In the genomic region with DNA sequence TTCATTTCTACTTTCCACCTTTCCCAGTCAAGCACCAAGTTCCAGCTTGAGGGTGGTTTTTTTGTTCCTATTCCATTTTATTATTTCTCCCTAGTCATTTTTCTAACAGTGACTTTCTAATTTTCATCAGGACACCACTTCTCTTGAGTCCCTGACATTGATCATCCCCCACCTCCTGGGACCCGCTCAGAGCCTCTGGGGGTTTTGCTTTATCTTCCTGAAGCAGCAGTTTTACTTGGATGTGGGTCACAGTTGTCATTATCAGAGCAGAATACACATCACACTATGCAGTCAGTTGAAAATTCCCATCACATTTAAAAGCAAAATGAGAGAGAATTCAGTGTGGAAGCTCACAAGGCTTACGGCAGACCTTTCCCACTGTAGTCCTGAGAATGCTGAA, we compare ENCODE assay signal across 29 mouse cellular contexts. TPM values are rescaled to one million over a fixed set of nuclear protein-coding genes. Genes with fewer than 3 reads are reported as not detected.
DNase-seq lines count a peak whose midpoint lies in the region; ATAC-seq and TF ChIP-seq lines count a peak whose summit lies in the region.
"Had no signal": no experiment of that assay in that cellular context is flagged by ENCODE, and none has a peak within 500 bp of the region (broad histone marks: within the 10 kb centered on the region; RNA-seq: fewer than 3 reads in every experiment).

No protein-coding gene starts in this region.

- no peak for TF ChIP-seq CTCF in midbrain, postnatal 0 days (IDR thresholded peaks at IDR 0.05)

- H3K9ac ChIP-seq in heart, embryonic 12.5 days, result no peak overlapping the region
- no peak overlapping the region for H3K9ac ChIP-seq in midbrain, embryonic 15.5 days
- no peak overlapping the region for H3K9ac ChIP-seq in midbrain, embryonic 11.5 days (ENCODE audit: low read length)
- H3K9ac ChIP-seq in midbrain, postnatal 0 days (replicated peaks; ENCODE audit: low read length, poor library complexity, severe bottlenecking), result no peak overlapping the region
- H3K9ac ChIP-seq: embryonic facial prominence, embryonic 13.5 days; embryonic facial prominence, embryonic 15.5 days; forebrain, embryonic 12.5 days had no signal

- no peaks in the 10 kb centered on the region for H3K9me3 ChIP-seq in heart, embryonic 12.5 days (replicated peaks)
- no peaks in the 10 kb centered on the region for H3K9me3 ChIP-seq in midbrain, embryonic 15.5 days
- H3K9me3 ChIP-seq in midbrain, embryonic 11.5 days (ENCODE audit: control insufficient read depth, low read length), result no peaks in the 10 kb centered on the region
- no peaks in the 10 kb centered on the region for H3K9me3 ChIP-seq in midbrain, postnatal 0 days (ENCODE audit: low read length)
- H3K9me3 ChIP-seq: embryonic facial prominence, embryonic 13.5 days; embryonic facial prominence, embryonic 15.5 days; forebrain, embryonic 10.5 days; forebrain, embryonic 12.5 days; G1E had no signal

- DNase-seq in heart, adult 11 months, result peak; percentile 52
- DNase-seq in midbrain, embryonic 11.5 days (ENCODE audit: low spot score, missing footprints), result no peak
- DNase-seq in midbrain, postnatal 0 days (ENCODE audit: low spot score), result no peak
- DNase-seq: adrenal gland, adult 8-10 months; adrenal gland, postnatal 14 days; adrenal gland, postnatal 36 days; B cell, adult 2 months; cerebellum, adult 11-12 months; cerebellum, adult 2 months; cerebellum, adult 9-10 months; cerebellum, postnatal 14 days; cerebellum, postnatal 36 days; embryo, embryonic 11 days had no signal

- no peaks in the 10 kb centered on the region for H3K4me1 ChIP-seq in heart, embryonic 12.5 days (replicated peaks)
- no peaks in the 10 kb centered on the region for H3K4me1 ChIP-seq in midbrain, embryonic 15.5 days
- no peaks in the 10 kb centered on the region for H3K4me1 ChIP-seq in midbrain, embryonic 11.5 days (ENCODE audit: control insufficient read depth, insufficient read depth, low read length)
- no peaks in the 10 kb centered on the region for H3K4me1 ChIP-seq in midbrain, postnatal 0 days (ENCODE audit: insufficient read depth, low read length)
- H3K4me1 ChIP-seq: embryonic facial prominence, embryonic 13.5 days; embryonic facial prominence, embryonic 15.5 days; forebrain, embryonic 10.5 days; forebrain, embryonic 12.5 days had no signal

- no peak overlapping the region for H3K4me3 ChIP-seq in heart, embryonic 12.5 days
- H3K4me3 ChIP-seq in midbrain, embryonic 15.5 days, result no peak overlapping the region
- no peak overlapping the region for H3K4me3 ChIP-seq in midbrain, embryonic 11.5 days (ENCODE audit: low read depth, low read length)
- H3K4me3 ChIP-seq in midbrain, postnatal 0 days (ENCODE audit: low read depth, low read length), result no peak overlapping the region
- H3K4me3 ChIP-seq: embryonic facial prominence, embryonic 13.5 days; embryonic facial prominence, embryonic 15.5 days; erythroblast, embryonic 14.5 days; forebrain, embryonic 10.5 days; forebrain, embryonic 12.5 days had no signal

- H3K36me3 ChIP-seq in heart, embryonic 12.5 days, result no peaks in the 10 kb centered on the region
- H3K36me3 ChIP-seq in midbrain, embryonic 15.5 days (replicated peaks), result no peaks in the 10 kb centered on the region
- no peaks in the 10 kb centered on the region for H3K36me3 ChIP-seq in midbrain, embryonic 11.5 days (ENCODE audit: control insufficient read depth, insufficient read depth, low read length)
- no peaks in the 10 kb centered on the region for H3K36me3 ChIP-seq in midbrain, postnatal 0 days (ENCODE audit: insufficient read depth, low read length)
- H3K36me3 ChIP-seq: embryonic facial prominence, embryonic 13.5 days; embryonic facial prominence, embryonic 15.5 days; forebrain, embryonic 10.5 days; forebrain, embryonic 12.5 days; G1E had no signal

- no peak overlapping the region for H3K27ac ChIP-seq in heart, embryonic 12.5 days (ENCODE audit: poor library complexity, severe bottlenecking)
- no peak overlapping the region for H3K27ac ChIP-seq in midbrain, embryonic 15.5 days
- no peak overlapping the region for H3K27ac ChIP-seq in midbrain, embryonic 11.5 days (ENCODE audit: low read depth, low read length)
- H3K27ac ChIP-seq in midbrain, postnatal 0 days (ENCODE audit: low read depth, low read length), result no peak overlapping the region
- H3K27ac ChIP-seq: embryonic facial prominence, embryonic 13.5 days; embryonic facial prominence, embryonic 15.5 days; forebrain, embryonic 10.5 days; forebrain, embryonic 12.5 days had no signal

- 76% methylated on average over 2 of the region's 2 CpGs for WGBS in heart, embryonic 12.5 days
- 80% methylated on average over 2 of the region's 2 CpGs for WGBS in midbrain, embryonic 15.5 days
- WGBS in midbrain, embryonic 11.5 days, result 85% methylated on average over 2 of the region's 2 CpGs
- 70% methylated on average over 2 of the region's 2 CpGs for WGBS in midbrain, postnatal 0 days

- H3K27me3 ChIP-seq in heart, embryonic 12.5 days (replicated peaks), result no peaks in the 10 kb centered on the region
- no peaks in the 10 kb centered on the region for H3K27me3 ChIP-seq in midbrain, embryonic 15.5 days (replicated peaks)
- no peaks in the 10 kb centered on the region for H3K27me3 ChIP-seq in midbrain, embryonic 11.5 days (ENCODE audit: control insufficient read depth, insufficient read depth, low read length)
- H3K27me3 ChIP-seq in midbrain, postnatal 0 days (ENCODE audit: insufficient read depth, low read length), result no peaks in the 10 kb centered on the region
- H3K27me3 ChIP-seq: CH12.LX; embryonic facial prominence, embryonic 13.5 days; embryonic facial prominence, embryonic 15.5 days; forebrain, embryonic 12.5 days had no signal

- H3K4me2 ChIP-seq in heart, embryonic 12.5 days, result no peak overlapping the region
- H3K4me2 ChIP-seq in midbrain, embryonic 15.5 days, result no peak overlapping the region
- no peak overlapping the region for H3K4me2 ChIP-seq in midbrain, embryonic 11.5 days
- no peak overlapping the region for H3K4me2 ChIP-seq in midbrain, postnatal 0 days (ENCODE audit: low read depth, low read length, poor library complexity, severe bottlenecking)
- H3K4me2 ChIP-seq: embryonic facial prominence, embryonic 13.5 days; embryonic facial prominence, embryonic 15.5 days; forebrain, embryonic 12.5 days had no signal

- no peak for ATAC-seq in heart, embryonic 12.5 days (ENCODE audit: insufficient number of reproducible peaks, low FRiP score)
- ATAC-seq in midbrain, embryonic 15.5 days (replicated peaks), result 0 out of 2 replicates have a peak, but pooled peaks have one; percentile 58
- no peak for ATAC-seq in midbrain, embryonic 11.5 days (ENCODE audit: low FRiP score)
- ATAC-seq in midbrain, postnatal 0 days (ENCODE audit: low FRiP score), result 0 out of 2 replicates have a peak, but pooled peaks have one; percentile 34
- ATAC-seq: activated CD4-positive, CD25-positive, alpha-beta regulatory T cell, adult 4 months; CD4-positive, CD25-positive, alpha-beta regulatory T cell, adult 4 months; forebrain, embryonic 14.5 days; forebrain, embryonic 16.5 days; Patski had no signal

RNA-seq across cellular contexts. Expression of gene Shisal2b, which starts 10.0 kb away (rescaled TPM):
- 0.13 TPM in 1 of 2 replicates, not detected in the other for polyA plus RNA-seq in heart, embryonic 12.5 days (2016; fragmentation: Nextera tagmentation; extraction: Ambion mirVana)
- 1.9 and 2.5 TPM in 2 replicates for polyA plus RNA-seq in midbrain, embryonic 15.5 days (2015; fragmentation: Nextera tagmentation; extraction: Ambion mirVana)
- polyA plus RNA-seq in midbrain, embryonic 11.5 days (2014; fragmentation: Nextera tagmentation; extraction: Ambion mirVana), result 0.37 and 0.70 TPM in 2 replicates
- total RNA-seq in midbrain, postnatal 0 days (2014; rRNA removed), result 0.82 and 0.94 TPM in 2 replicates
- 3.5 and 4.0 TPM in 2 replicates for polyA plus RNA-seq in midbrain, postnatal 0 days (2015; fragmentation: Nextera tagmentation; extraction: Ambion mirVana)
- total RNA-seq: adrenal gland, adult 18-20 months; adrenal gland, adult 8-10 months; adrenal gland, postnatal 14 days; adrenal gland, postnatal 36 days; common myeloid progenitor, adult 5-6 weeks; G1E had no signal
- polyA plus RNA-seq: embryonic facial prominence, embryonic 13.5 days; erythroblast, embryonic 14.5 days; forebrain, embryonic 12.5 days; G1E had no signal

RNA-seq across cellular contexts. Expression of gene Cwc27, which starts 36.7 kb away (rescaled TPM):
- 22.3 and 23.8 TPM in 2 replicates for polyA plus RNA-seq in heart, embryonic 12.5 days (2016; fragmentation: Nextera tagmentation; extraction: Ambion mirVana)
- polyA plus RNA-seq in midbrain, embryonic 15.5 days (2015; fragmentation: Nextera tagmentation; extraction: Ambion mirVana), result 22.7 and 25.1 TPM in 2 replicates
- 30.7 and 32.1 TPM in 2 replicates for polyA plus RNA-seq in midbrain, embryonic 11.5 days (2014; fragmentation: Nextera tagmentation; extraction: Ambion mirVana)
- 14.0 and 17.9 TPM in 2 replicates for total RNA-seq in midbrain, postnatal 0 days (2014; rRNA removed)
- polyA plus RNA-seq in midbrain, postnatal 0 days (2015; fragmentation: Nextera tagmentation; extraction: Ambion mirVana), result 22.9 and 23.4 TPM in 2 replicates

Comparison
In these comparisons a context has a peak if more than half of its experiments do, and no peak if none do; other contexts are left out.
1. ATAC-seq: peak in midbrain, embryonic 15.5 days (single experiment) and midbrain, postnatal 0 days (single experiment); none in heart, embryonic 12.5 days (single experiment) and midbrain, embryonic 11.5 days (single experiment).